Mouse (Mus musculus): ENCODE measurements at regions not wholly inside any gene's neighbourhood (a gene's known extent, or its start where the extent isn't known, plus 50 kb on each side); places are given as distances from the start of the nearest gene placed in this dataset.

- Histone ChIP-seq H3K9me3 (peaks cover 3% of the 10 kb centered on the region; the same call in 1 of the 2 replicates), H3K27me3 (ENCODE audit: poor library complexity, severe bottlenecking) (no peaks in the 10 kb centered on the region; the same call in 1 of the 2 replicates), H3K4me3 (no peak overlapping the region), H3K36me3 (replicated peaks) (no peaks in the 10 kb centered on the region), H3K4me1 (peaks cover 14% of the 10 kb centered on the region), H3K27ac (no peak overlapping the region)
- no peak for DNase-seq (ENCODE audit: extremely low spot score, low spot score)
- WGBS = 96% methylated on average over 10 of the region's 10 CpGs
These were observed 72.0 kb upstream of the Frem2 start for GRCm38 (mm10) chr3:53729131-53729530.

- 87% methylated on average over 1 of the region's 1 CpGs for WGBS
These were observed 70.6 kb upstream of the Frem2 start for GRCm38 (mm10) chr3:53727737-53728136.

GRCm38 (mm10) chr3:53707101-53707500 is 49.9 kb upstream of the Frem2 start:
- H3K4me1 ChIP-seq = peaks cover 8% of the 10 kb centered on the region
- H3K4me3 ChIP-seq = no peak overlapping the region
- DNase-seq (ENCODE audit: extremely low spot score, low spot score) = no peak
- no peaks in the 10 kb centered on the region for H3K9me3 ChIP-seq
- no peaks in the 10 kb centered on the region for H3K36me3 ChIP-seq (replicated peaks)
- no peak overlapping the region for H3K27ac ChIP-seq
- WGBS = 88% methylated on average over 3 of the region's 3 CpGs
- no peaks in the 10 kb centered on the region for H3K27me3 ChIP-seq (ENCODE audit: poor library complexity, severe bottlenecking)

More at GRCm38 (mm10) chr3:53727737-53728136, 70.6 kb upstream of the Frem2 start:
- Histone ChIP-seq H3K27ac (no peak overlapping the region), H3K27me3 (ENCODE audit: poor library complexity, severe bottlenecking) (no peaks in the 10 kb centered on the region), H3K4me3 (no peak overlapping the region), H3K36me3 (replicated peaks) (no peaks in the 10 kb centered on the region), H3K9me3 (peaks cover 3% of the 10 kb centered on the region; the same call in 1 of the 2 replicates), H3K4me1 (peaks cover 14% of the 10 kb centered on the region)
- DNase-seq (ENCODE audit: extremely low spot score, low spot score) = no peak
